Mouse (Mus musculus) left cerebral cortex, postnatal 4 days (tissue): ENCODE data around the gene Ivl. TPM values are rescaled to one million over a fixed set of nuclear protein-coding genes. Genes with fewer than 3 reads are reported as not detected.

Experiments used
- total RNA-seq, 2 experiments: library from RNA; stranded (reverse); gene quantifications; 2 replicates each; pipeline ENCODE4 v1.2.3; 2021

Gene Ivl
- total RNA-seq, 2 experiments from 2014 or later = not detected

Other genes starting within 250 kb of the Ivl start
- gene Sprr2d, start 234.6 kb downstream of the Ivl start, total RNA-seq = not detected
- gene Sprr2e, start 221.6 kb downstream of the Ivl start, total RNA-seq = not detected
- not detected for gene Sprr2f, start 208.5 kb downstream of the Ivl start, total RNA-seq
- gene Sprr2h, start 188.1 kb downstream of the Ivl start, total RNA-seq = not detected
- not detected for gene Sprr2i, start 165.7 kb downstream of the Ivl start, total RNA-seq
- gene Sprr2j-ps, start 155.7 kb downstream of the Ivl start, total RNA-seq = not detected
- 1 to 10 TPM; 2.9 to 3.4 TPM for gene Gm9774, start 144.3 kb downstream of the Ivl start, total RNA-seq
- gene Sprr2k, start 141.2 kb downstream of the Ivl start, total RNA-seq = not detected
- gene Sprr1b, start 134.9 kb downstream of the Ivl start, total RNA-seq = not detected
- gene Sprr3, start 115.0 kb downstream of the Ivl start, total RNA-seq = not detected
- not detected for gene Sprr1a, start 87.8 kb downstream of the Ivl start, total RNA-seq
- not detected for gene Sprr4, start 73.2 kb downstream of the Ivl start, total RNA-seq
- not detected for gene 2310046K23Rik, start 39.2 kb downstream of the Ivl start, total RNA-seq
- gene Smcp, start 15.3 kb upstream of the Ivl start, total RNA-seq = not detected
- gene 2210017I01Rik, start 33.8 kb upstream of the Ivl start, total RNA-seq = not detected
- not detected for gene Lce6a, start 47.9 kb upstream of the Ivl start, total RNA-seq
- not detected for gene Lce1a1, start 74.6 kb upstream of the Ivl start, total RNA-seq
- gene Lce1b, start 83.2 kb upstream of the Ivl start, total RNA-seq = not detected
- not detected for gene Lce1a2, start 96.6 kb upstream of the Ivl start, total RNA-seq
- gene Lce1c, start 105.5 kb upstream of the Ivl start, total RNA-seq = not detected
- not detected for gene Lce1d, start 113.5 kb upstream of the Ivl start, total RNA-seq
- not detected for gene Lce1e, start 135.3 kb upstream of the Ivl start, total RNA-seq
- not detected for gene Lce1f, start 146.6 kb upstream of the Ivl start, total RNA-seq
- gene Gm38119, start 165.4 kb upstream of the Ivl start, total RNA-seq = not detected
- gene Lce1g, start 178.6 kb upstream of the Ivl start, total RNA-seq = not detected
- gene Lce1h, start 191.3 kb upstream of the Ivl start, total RNA-seq = not detected
- not detected for gene Lce1i, start 205.2 kb upstream of the Ivl start, total RNA-seq
- gene Lce1j, start 216.8 kb upstream of the Ivl start, total RNA-seq = not detected
- gene Lce1k, start 234.2 kb upstream of the Ivl start, total RNA-seq = not detected